Mouse (Mus musculus) spleen, postnatal 36 days (tissue): ENCODE measurements at regions not wholly inside any gene's neighbourhood (a gene's known extent, or its start where the extent isn't known, plus 50 kb on each side); places are given as distances from the start of the nearest gene placed in this dataset.

Experiments used
- DNase-seq, 2 experiments: peaks; one replicate each; pipeline ENCODE4 v3.0.0; 2022; ENCODE audit warnings: low spot score in 2 of 2, mixed read lengths in 1 of 2

GRCm38 (mm10) chr6:100390258-100390910 lies 103.1 kb upstream of the Rybp start:
- DNase-seq: no peak

DNA sequence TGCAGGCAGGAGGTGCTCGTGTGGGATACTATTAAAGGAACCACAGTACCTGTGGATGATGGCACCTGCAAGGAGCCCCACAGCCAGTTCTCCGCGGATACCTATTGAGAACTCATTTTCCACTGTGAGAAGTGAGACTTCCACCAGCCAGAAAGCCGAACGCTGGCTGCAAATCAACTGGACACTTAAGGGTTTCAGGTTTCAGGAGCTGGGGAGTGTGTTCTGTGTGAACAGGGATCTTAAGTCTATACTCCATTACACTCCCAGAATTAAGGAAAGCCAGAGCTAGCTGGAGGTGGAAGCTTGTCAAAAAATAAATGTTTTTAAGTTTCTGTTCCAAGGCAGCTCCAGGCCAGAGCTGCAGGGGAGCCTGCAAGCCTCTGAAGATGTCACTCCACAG lies 99.8 kb upstream of the Rybp start:
- no peak for DNase-seq

DNA sequence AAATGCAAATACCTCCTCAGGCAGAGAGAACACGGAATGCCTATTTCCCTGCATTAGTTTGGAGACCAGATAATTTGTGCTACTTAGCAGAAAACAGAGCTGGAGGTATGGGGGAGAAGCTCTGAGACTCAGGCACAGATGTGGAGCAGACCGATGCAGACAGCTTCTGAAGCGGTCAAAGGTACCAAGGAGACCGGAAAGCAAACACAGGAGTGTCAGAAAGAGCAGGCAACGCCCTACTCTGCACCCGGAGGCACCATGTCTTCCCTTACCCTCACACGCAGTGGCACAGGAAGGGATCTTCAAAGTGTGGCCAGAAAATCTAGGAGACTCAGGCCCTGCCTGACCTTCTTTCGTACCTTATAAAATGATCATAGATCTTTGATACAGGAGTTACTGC lies 98.4 kb upstream of the Rybp start:
- DNase-seq: no peak

DNA sequence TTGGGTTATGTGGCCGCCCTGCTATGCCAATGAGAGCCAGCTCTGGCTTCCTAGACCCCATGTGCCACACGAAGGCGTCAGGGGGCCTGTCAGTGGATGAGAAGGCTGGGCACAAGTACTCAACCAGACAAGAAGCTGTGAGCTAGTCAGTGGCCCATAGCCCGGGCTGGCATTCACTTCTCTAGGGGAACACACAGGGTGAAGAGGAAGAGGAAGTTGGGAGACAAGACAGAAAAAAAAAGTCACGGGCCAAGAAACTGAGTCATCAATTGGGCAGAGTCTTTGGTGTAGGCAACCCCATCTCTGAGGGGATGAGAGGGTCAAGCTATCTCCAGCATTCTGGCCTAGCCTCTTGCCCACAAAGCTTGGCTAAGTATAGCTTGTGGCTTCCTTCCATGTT lies 93.8 kb upstream of the Rybp start:
- DNase-seq: peak; percentile 36 to 48

DNA sequence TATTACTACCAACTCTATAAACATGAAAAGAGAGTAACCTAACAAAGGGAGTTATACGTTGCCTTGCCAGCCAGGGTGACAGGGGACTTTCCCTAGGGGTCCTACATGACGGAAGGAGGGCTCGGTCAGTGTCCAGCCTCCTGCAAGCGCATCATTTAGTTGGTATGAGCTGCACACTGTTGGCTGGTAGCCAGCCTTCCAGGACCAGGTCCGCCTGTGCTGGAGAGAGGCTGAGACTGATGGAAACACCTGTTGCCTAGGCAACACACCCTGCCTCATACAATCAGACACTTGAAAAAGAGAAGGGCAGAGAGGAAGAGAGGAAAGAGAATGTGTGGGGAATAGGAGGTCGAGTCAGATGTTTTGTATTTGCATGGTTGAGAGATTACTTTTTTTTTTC lies 93.3 kb upstream of the Rybp start:
- DNase-seq: no peak

- DNase-seq: no peak
These were observed 92.5 kb upstream of the Rybp start for GRCm38 (mm10) chr6:100379792-100380191.

DNA sequence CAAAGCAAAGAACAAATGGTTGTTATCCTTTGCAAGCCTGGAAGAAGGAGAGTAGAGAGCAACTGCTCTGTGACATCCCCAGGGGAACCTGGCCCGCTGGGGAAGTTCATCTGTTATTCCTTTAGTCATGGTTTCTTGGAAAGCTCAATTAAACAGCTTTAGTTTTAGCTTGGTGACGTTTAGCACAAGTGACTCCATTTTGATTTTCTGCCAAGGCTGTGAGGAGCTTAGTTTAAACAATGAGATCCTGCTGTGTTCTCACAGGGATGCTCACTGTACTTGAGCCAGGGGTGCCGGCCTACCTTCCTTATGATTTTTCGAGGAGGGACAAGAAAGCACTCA lies 91.2 kb upstream of the Rybp start:
- no peak for DNase-seq

DNA sequence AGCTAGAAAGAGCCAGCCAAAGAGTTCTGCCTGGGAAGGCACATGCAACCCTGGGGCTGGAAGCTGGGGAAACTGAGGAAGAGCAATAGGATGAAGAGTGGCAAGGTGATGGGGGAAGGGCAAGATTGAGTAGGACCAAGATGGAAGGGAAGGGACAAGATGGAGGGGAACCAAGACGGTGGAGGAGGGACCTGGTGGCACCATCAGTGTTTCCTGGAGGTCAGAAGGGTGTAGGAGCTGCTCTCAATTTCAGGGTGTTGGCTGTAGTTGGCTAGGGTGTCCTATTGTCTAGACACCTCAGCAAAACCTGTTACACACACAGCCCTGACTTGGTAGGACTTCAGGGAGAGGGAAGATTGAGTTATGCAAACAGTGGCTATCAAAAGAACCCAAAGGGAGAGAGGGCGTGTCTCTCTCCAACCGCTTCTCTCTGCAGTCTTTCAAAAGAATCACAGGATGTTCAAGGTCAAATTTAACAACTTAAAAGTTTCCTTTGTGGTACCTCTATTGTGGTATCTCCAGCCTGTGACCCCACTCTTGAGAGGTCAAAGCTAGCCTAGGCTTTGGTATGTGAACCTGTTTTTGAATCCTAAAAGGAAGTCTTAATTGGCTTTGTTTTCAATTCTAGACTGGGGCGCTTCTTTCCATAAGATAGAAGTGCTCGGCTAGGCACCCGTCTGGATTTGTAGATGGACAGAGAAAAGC lies 90.7 kb upstream of the Rybp start:
- no peak for DNase-seq

- DNase-seq: no peak
These were observed 89.4 kb upstream of the Rybp start for GRCm38 (mm10) chr6:100376656-100377055.

GRCm38 (mm10) chr6:100370828-100371227 lies 83.5 kb upstream of the Rybp start:
- no peak for DNase-seq

DNA sequence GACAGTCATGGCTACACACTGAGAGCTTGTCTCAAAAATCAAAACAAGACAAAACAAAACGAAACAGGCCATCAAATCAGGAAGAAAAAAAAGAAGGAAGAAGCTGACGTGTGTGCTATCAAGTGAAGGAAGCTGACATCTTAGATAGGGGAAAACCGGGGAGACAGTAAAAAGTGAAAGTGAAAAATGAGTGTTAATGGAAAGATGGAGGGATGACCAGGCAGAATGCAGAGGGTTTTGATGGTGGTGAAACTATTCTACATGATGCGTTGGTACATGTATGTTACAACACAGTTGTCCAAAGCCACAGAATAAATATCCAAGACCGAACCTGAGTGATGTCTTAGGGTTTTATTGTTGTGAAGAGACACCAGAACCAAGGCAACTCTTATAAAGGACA lies 83.1 kb upstream of the Rybp start:
- DNase-seq: no peak

DNA sequence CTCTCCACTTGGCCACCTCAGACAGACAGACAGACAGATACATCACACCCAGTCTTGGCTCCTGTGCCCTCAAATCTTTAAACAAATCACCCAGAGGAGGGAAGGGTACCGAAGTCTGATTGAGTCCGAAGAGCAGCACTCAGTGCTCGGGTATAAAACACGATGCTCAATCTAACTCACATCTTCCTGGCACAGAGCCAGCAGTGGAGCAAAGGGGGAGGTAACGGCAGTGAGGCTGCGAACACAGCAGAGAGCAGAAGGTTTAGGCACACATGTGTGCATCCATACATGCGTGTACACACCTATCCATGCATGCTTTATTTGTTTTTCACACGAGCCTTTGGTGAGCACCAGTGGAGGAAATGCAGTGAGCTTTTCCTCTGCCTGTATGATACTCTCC lies 78.9 kb upstream of the Rybp start:
- no peak for DNase-seq

- DNase-seq: no peak
These were observed 78.5 kb upstream of the Rybp start for GRCm38 (mm10) chr6:100365791-100366190.

GRCm38 (mm10) chr6:100363683-100364082 lies 76.4 kb upstream of the Rybp start:
- DNase-seq: no peak

GRCm38 (mm10) chr6:100356617-100357399 lies 69.5 kb upstream of the Rybp start:
- DNase-seq: peak; percentile 12 to 39

GRCm38 (mm10) chr6:100355858-100356257 lies 68.6 kb upstream of the Rybp start:
- no peak for DNase-seq

DNA sequence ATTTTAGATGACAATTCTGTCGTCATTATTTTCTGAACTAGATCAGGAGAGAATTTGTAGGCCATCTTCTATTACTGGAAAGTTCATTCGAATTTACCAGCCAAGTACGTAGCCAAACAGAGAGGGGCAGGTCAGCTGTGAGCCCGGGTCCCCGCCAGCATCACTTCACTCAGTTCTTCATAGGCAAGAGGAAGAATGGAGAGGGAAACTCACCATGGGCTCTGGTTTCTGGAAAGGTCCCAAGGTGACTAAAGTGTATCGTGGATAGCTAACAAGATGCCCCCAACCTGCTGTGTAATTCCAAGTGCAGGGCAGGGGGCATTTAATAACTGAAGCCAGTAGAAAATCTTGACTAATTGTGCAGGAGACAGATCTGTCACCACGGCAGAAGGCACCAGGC lies 60.2 kb upstream of the Rybp start:
- DNase-seq: no peak

- no peak for DNase-seq
These were observed 57.8 kb upstream of the Rybp start for GRCm38 (mm10) chr6:100345073-100345472.

- DNase-seq: peak; percentile 10 to 21
These were observed 54.3 kb upstream of the Rybp start for GRCm38 (mm10) chr6:100341305-100342290.

DNA sequence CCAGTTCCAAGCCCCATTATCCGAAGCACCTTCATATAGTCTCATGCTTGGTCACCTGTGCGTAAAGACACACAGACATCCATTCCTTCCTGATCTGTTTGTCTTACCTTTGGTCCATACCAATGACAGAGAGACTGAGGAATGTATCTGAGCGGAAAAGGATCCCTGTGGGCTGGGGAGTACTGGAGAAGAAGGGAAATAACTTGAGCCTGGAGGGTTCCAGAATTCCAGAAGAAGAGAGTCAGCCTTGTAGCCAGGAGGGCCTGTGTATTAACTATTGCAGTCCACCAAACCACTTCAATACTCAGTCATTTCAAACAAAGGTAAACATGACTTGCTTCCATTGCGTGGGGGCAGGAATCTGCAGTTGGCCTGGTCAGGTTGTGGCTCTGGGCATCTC lies 51.0 kb upstream of the Rybp start:
- DNase-seq: no peak
